Mouse (Mus musculus) erythroblast, embryonic 14.5 days (primary cell): Measurements from ENCODE around the gene Rnls. TPM values are rescaled to one million over a fixed set of nuclear protein-coding genes. Genes with fewer than 3 reads are reported as not detected.
A peak's percentile ranks its signal among the peaks of the same experiment; 100 is the strongest.
"Not testable (repeated sequence)": the region's sequence is repeated elsewhere in the genome, so short reads cannot be mapped to it uniquely, and the experiment has no call there.

Source experiments
- H3K27me3 ChIP-seq: 2 replicates; pipeline ENCODE4 v1.6.1; 2012; ENCODE audit warnings: inconsistent platforms; ENCODE audit not compliant: control insufficient read depth
- H3K36me3 ChIP-seq: 2 replicates; pipeline ENCODE4 v1.6.1; 2012; ENCODE audit warnings: mild to moderate bottlenecking, inconsistent platforms; ENCODE audit not compliant: control insufficient read depth
- H3K4me1 ChIP-seq: 2 replicates; pipeline ENCODE4 v1.6.1; 2012; ENCODE audit warnings: inconsistent platforms; ENCODE audit not compliant: control insufficient read depth
- H3K4me3 ChIP-seq: replicated peaks from 2 replicates; pipeline ENCODE3; 2012; ENCODE audit warnings: moderate library complexity, mild to moderate bottlenecking, inconsistent platforms
- H3K9me3 ChIP-seq: 2 replicates; pipeline ENCODE4 v1.6.1; 2012; ENCODE audit warnings: low read length, inconsistent platforms, mixed read lengths; ENCODE audit not compliant: control insufficient read depth
- GATA1 ChIP-seq: IDR thresholded peaks from 2 replicates; pipeline ENCODE4 v1.6.1; 2012; ENCODE audit warnings: low read length, inconsistent platforms, mixed read lengths
- TAL1 ChIP-seq: IDR thresholded peaks from 3 replicates; pipeline ENCODE4 v1.6.1; 2012; ENCODE audit warnings: low read length, inconsistent platforms, mixed read lengths
- polyA plus RNA-seq: library from polyadenylated mRNA; stranded (reverse); fragments of >175 nt; gene quantifications from 2 replicates; pipeline ENCODE4 v1.2.3, GENCODE M21; 2012

The Rnls gene
- 0.03 TPM in 1 of 2 replicates, not detected in the other for polyA plus RNA-seq

- peak within 1 kb of the TSS; percentile 61 for H3K4me3 ChIP-seq
- TF ChIP-seq GATA1 (no peak), TAL1 (no peak)
- H3K9me3 ChIP-seq, result no peaks in the 10 kb centered on the region
- H3K36me3 ChIP-seq, result no peaks in the 10 kb centered on the region
- H3K4me1 ChIP-seq, result peaks cover 8% of the 10 kb centered on the region
- no peaks in the 10 kb centered on the region for H3K27me3 ChIP-seq
These were observed at the start of gene Rnls for GRCm38 (mm10) chr19:33391651-33392382. Rnls (minus strand) TSS chr19:33392295.

GRCm38 (mm10) chr19:33429457-33429856 lies 37.4 kb upstream of the Rnls start:
- no peaks in the 10 kb centered on the region for H3K4me1 ChIP-seq
- H3K4me3 ChIP-seq, result no peak overlapping the region
- no peaks in the 10 kb centered on the region for H3K36me3 ChIP-seq
- H3K27me3 ChIP-seq, result no peaks in the 10 kb centered on the region
- no peak for TF ChIP-seq GATA1
- no peak for TF ChIP-seq TAL1
- no peaks in the 10 kb centered on the region for H3K9me3 ChIP-seq

GRCm38 (mm10) chr19:33419368-33419767 lies 27.3 kb upstream of the Rnls start:
- not testable (repeated sequence) for H3K27me3 ChIP-seq, H3K36me3 ChIP-seq, H3K4me1 ChIP-seq, H3K4me3 ChIP-seq, H3K9me3 ChIP-seq

- no peak overlapping the region for H3K4me3 ChIP-seq
- no peaks in the 10 kb centered on the region for H3K27me3 ChIP-seq
- no peak for TF ChIP-seq GATA1
- no peak for TF ChIP-seq TAL1
- no peaks in the 10 kb centered on the region for H3K4me1 ChIP-seq
- no peaks in the 10 kb centered on the region for H3K36me3 ChIP-seq
- no peaks in the 10 kb centered on the region for H3K9me3 ChIP-seq
These were observed 11.3 kb downstream of the Rnls start for GRCm38 (mm10) chr19:33380825-33381224.

GRCm38 (mm10) chr19:33380386-33380785 lies 11.7 kb downstream of the Rnls start:
- Histone ChIP-seq H3K27me3 (no peaks in the 10 kb centered on the region), H3K4me3 (no peak overlapping the region), H3K36me3 (no peaks in the 10 kb centered on the region), H3K9me3 (no peaks in the 10 kb centered on the region), H3K4me1 (no peaks in the 10 kb centered on the region)
- TF ChIP-seq GATA1, result no peak
- no peak for TF ChIP-seq TAL1

- H3K4me3 ChIP-seq, result no peak overlapping the region
- TF ChIP-seq GATA1, result no peak
- no peak for TF ChIP-seq TAL1
- H3K9me3 ChIP-seq, result no peaks in the 10 kb centered on the region
- H3K27me3 ChIP-seq, result no peaks in the 10 kb centered on the region
- no peaks in the 10 kb centered on the region for H3K4me1 ChIP-seq
- no peaks in the 10 kb centered on the region for H3K36me3 ChIP-seq
These were observed 23.3 kb downstream of the Rnls start for GRCm38 (mm10) chr19:33368808-33369207.

- no peak for TF ChIP-seq TAL1
- no peak for TF ChIP-seq GATA1
- Histone ChIP-seq H3K27me3 (no peaks in the 10 kb centered on the region), H3K9me3 (no peaks in the 10 kb centered on the region), H3K4me3 (no peak overlapping the region), H3K4me1 (no peaks in the 10 kb centered on the region), H3K36me3 (no peaks in the 10 kb centered on the region)
These were observed 25.4 kb downstream of the Rnls start for GRCm38 (mm10) chr19:33366661-33367060.

GRCm38 (mm10) chr19:33357019-33357418 lies 35.1 kb downstream of the Rnls start:
- TF ChIP-seq TAL1, result no peak
- TF ChIP-seq GATA1, result no peak
- H3K9me3 ChIP-seq, result no peaks in the 10 kb centered on the region
- no peak overlapping the region for H3K4me3 ChIP-seq
- H3K36me3 ChIP-seq, result no peaks in the 10 kb centered on the region
- H3K27me3 ChIP-seq, result no peaks in the 10 kb centered on the region
- H3K4me1 ChIP-seq, result no peaks in the 10 kb centered on the region

- Histone ChIP-seq H3K9me3 (no peaks in the 10 kb centered on the region), H3K36me3 (no peaks in the 10 kb centered on the region), H3K27me3 (no peaks in the 10 kb centered on the region), H3K4me1 (no peaks in the 10 kb centered on the region), H3K4me3 (no peak overlapping the region)
- TF ChIP-seq TAL1, result no peak
These were observed 52.0 kb downstream of the Rnls start for GRCm38 (mm10) chr19:33340119-33340518.
